Mouse (Mus musculus): Measurements from ENCODE around the gene Lef1. TPM values are rescaled to one million over a fixed set of nuclear protein-coding genes. Genes with fewer than 3 reads are reported as not detected.
A peak's percentile ranks its signal among the peaks of the same experiment; 100 is the strongest.

Lef1 gene
- total RNA-seq, 2 experiments from 2014 or later: 0.66 to 1.5 TPM

GRCm38 (mm10) chr3:131182158-131182557 is 71.9 kb downstream of the Lef1 start:
- no peak for ATAC-seq (ENCODE audit: poor library complexity, severe bottlenecking)

- ATAC-seq (ENCODE audit: poor library complexity, severe bottlenecking): no peak
These were observed 75.9 kb downstream of the Lef1 start for GRCm38 (mm10) chr3:131186193-131186592.

GRCm38 (mm10) chr3:131190239-131190638 is 80.0 kb downstream of the Lef1 start:
- no peak for ATAC-seq (ENCODE audit: poor library complexity, severe bottlenecking)

GRCm38 (mm10) chr3:131190671-131191367 is 80.5 kb downstream of the Lef1 start:
- ATAC-seq (ENCODE audit: poor library complexity, severe bottlenecking): no peak

- no peak for ATAC-seq (ENCODE audit: poor library complexity, severe bottlenecking)
These were observed 81.2 kb downstream of the Lef1 start for GRCm38 (mm10) chr3:131191454-131191853.

GRCm38 (mm10) chr3:131196050-131196449 is 85.8 kb downstream of the Lef1 start:
- ATAC-seq (ENCODE audit: poor library complexity, severe bottlenecking): no peak

GRCm38 (mm10) chr3:131196507-131197019 is 86.3 kb downstream of the Lef1 start:
- no peak for ATAC-seq (ENCODE audit: poor library complexity, severe bottlenecking)

- ATAC-seq (ENCODE audit: poor library complexity, severe bottlenecking): no peak
These were observed 88.7 kb downstream of the Lef1 start for GRCm38 (mm10) chr3:131198991-131199390.

GRCm38 (mm10) chr3:131199590-131200288 is 89.5 kb downstream of the Lef1 start:
- no peak for ATAC-seq (ENCODE audit: poor library complexity, severe bottlenecking)

- ATAC-seq (ENCODE audit: poor library complexity, severe bottlenecking): no peak
These were observed 92.0 kb downstream of the Lef1 start for GRCm38 (mm10) chr3:131202311-131202710.

- ATAC-seq (ENCODE audit: poor library complexity, severe bottlenecking): no peak
These were observed 97.6 kb downstream of the Lef1 start for GRCm38 (mm10) chr3:131207846-131208245.

GRCm38 (mm10) chr3:131208265-131208891 is 98.1 kb downstream of the Lef1 start:
- peak; percentile 97 for ATAC-seq (ENCODE audit: poor library complexity, severe bottlenecking)

GRCm38 (mm10) chr3:131212200-131212599 is 101.9 kb downstream of the Lef1 start:
- no peak for ATAC-seq (ENCODE audit: poor library complexity, severe bottlenecking)

GRCm38 (mm10) chr3:131214060-131214658 is 103.9 kb downstream of the Lef1 start:
- no peak for ATAC-seq (ENCODE audit: poor library complexity, severe bottlenecking)

GRCm38 (mm10) chr3:131214841-131215240 is 104.6 kb downstream of the Lef1 start:
- no peak for ATAC-seq (ENCODE audit: poor library complexity, severe bottlenecking)

GRCm38 (mm10) chr3:131218636-131219390 is 108.5 kb downstream of the Lef1 start:
- ATAC-seq (ENCODE audit: poor library complexity, severe bottlenecking): no peak

GRCm38 (mm10) chr3:131228083-131228482 is 117.8 kb downstream of the Lef1 start:
- ATAC-seq (ENCODE audit: poor library complexity, severe bottlenecking): 0 out of 2 replicates have a peak, but pooled peaks have one; percentile 43

GRCm38 (mm10) chr3:131237061-131237460 is 126.8 kb downstream of the Lef1 start:
- no peak for ATAC-seq (ENCODE audit: poor library complexity, severe bottlenecking)

GRCm38 (mm10) chr3:131237785-131238633 is 127.7 kb downstream of the Lef1 start:
- ATAC-seq (ENCODE audit: poor library complexity, severe bottlenecking): peak; percentile 89

All from megakaryocyte, adult 5-6 weeks (primary cell).